Mouse (Mus musculus): Measurements from ENCODE around the gene Pltp.
"Not testable (repeated sequence)": the region's sequence is repeated elsewhere in the genome, so short reads cannot be mapped to it uniquely, and the experiment has no call there.

DNA sequence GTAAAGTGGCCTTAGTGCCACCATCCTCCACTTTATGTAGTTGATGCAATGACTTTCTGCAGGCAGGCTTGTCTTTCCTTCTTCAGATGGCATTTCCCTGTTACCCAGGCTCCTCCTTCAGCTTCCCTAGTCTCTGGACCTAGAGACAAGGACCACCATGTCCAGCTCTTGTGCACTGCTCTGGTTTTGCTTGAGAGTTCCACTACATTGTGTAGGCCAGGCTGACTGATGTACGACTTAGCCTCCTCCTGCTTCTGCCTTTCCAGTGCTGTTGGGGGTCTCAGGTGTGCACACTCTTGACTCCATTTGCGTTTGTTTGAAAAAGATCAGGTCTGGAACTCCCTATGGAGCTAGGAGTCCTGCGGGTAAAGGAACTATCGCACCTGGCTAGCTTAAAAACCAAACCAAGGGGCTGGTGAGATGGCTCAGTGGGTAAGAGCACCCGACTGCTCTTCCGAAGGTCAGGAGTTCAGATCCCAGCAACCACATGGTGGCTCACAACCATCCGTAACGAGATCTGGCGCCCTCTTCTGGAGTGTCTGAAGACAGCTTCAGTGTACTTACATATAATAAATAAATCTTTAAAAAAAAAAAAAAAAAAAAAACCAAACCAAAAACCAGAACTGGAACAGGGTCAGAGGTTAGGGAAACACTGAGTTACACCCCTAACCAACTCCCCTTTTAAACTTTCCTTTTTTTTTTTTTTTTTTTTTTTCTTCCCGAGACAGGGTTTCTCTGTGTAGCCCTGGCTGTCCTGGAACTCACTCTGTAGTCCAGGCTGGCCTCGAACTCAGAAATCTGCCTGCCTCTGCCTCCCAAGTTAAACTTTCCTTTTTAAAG, 20.1 kb upstream of the Pltp start:
- TF ChIP-seq POLR2A (IDR thresholded peaks at IDR 0.05; ENCODE audit: control insufficient read depth, low read depth, low read length); CTCF (IDR thresholded peaks at IDR 0.05; ENCODE audit: control insufficient read depth, insufficient read depth, insufficient replicate concordance, low read depth, low read length): not testable (repeated sequence)
